In the genomic region with DNA sequence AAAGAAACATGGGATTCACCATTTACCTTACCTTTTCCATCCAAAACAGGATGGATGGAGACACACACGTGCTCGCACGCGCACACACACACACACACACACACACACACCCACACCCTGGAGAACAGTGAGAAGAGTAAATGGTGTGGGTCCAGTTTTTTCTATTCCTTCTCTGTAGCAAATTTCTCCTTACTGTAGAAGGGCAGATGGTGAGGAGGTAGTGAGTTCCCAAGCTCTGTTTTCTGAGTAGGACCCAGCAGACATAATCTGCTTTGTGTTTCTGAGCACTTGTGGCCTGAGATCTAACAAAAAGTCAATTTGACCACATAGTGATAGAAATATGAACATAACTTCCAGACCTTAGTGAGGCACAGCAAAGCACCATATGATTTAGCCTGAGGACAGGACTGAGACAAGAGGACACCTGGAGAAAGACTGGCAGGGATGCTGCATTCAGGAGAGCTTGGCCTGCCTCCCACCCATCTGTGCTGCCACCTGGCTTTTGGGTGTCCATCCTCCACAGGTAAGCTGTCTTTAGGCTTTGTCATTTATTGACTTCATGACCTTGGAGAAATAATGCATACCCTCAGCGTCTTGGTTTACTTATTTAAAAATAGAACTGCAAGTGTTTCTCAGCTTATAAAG, we compare ENCODE assay signal across 19 mouse cellular contexts.
DNase-seq lines count a peak whose midpoint lies in the region; ATAC-seq lines count a peak whose summit lies in the region.
"Had no signal": no experiment of that assay in that cellular context is flagged by ENCODE, and none has a peak within 500 bp of the region (broad histone marks: within the 10 kb centered on the region; RNA-seq: fewer than 3 reads in every experiment).

No protein-coding gene starts in this region.

- no peaks in the 10 kb centered on the region for H3K27me3 ChIP-seq in intestine, embryonic 16.5 days (replicated peaks; ENCODE audit: control insufficient read depth, insufficient read depth, low read length)
- H3K27me3 ChIP-seq: forebrain, embryonic 12.5 days; kidney, embryonic 15.5 days had no signal

- ATAC-seq in intestine, embryonic 16.5 days, result no peak
- ATAC-seq: activated CD4-positive, CD25-positive, alpha-beta regulatory T cell, adult 4 months; inflammation-experienced regulatory T-cells, adult 6 months; lung, postnatal 0 days; midbrain, embryonic 16.5 days; Patski had no signal

- H3K4me1 ChIP-seq in intestine, embryonic 16.5 days (ENCODE audit: control insufficient read depth, insufficient read depth, low read length), result no peaks in the 10 kb centered on the region
- H3K4me1 ChIP-seq: forebrain, embryonic 12.5 days; kidney, embryonic 15.5 days had no signal

- no peaks in the 10 kb centered on the region for H3K9me3 ChIP-seq in intestine, embryonic 16.5 days (ENCODE audit: control insufficient read depth, low read length)
- H3K9me3 ChIP-seq: forebrain, embryonic 12.5 days; kidney, embryonic 15.5 days had no signal

- no peak overlapping the region for H3K4me2 ChIP-seq in intestine, embryonic 16.5 days (ENCODE audit: low read depth, low read length)
- H3K4me2 ChIP-seq: forebrain, embryonic 12.5 days; kidney, embryonic 15.5 days had no signal

- no peak overlapping the region for H3K27ac ChIP-seq in intestine, embryonic 16.5 days (ENCODE audit: low read length)
- H3K27ac ChIP-seq: forebrain, embryonic 12.5 days; kidney, embryonic 15.5 days; liver, embryonic 14.5 days had no signal

- no peak overlapping the region for H3K9ac ChIP-seq in intestine, embryonic 16.5 days (ENCODE audit: low read depth, low read length)
- H3K9ac ChIP-seq: forebrain, embryonic 12.5 days; kidney, embryonic 15.5 days; liver, embryonic 14.5 days had no signal

- H3K36me3 ChIP-seq in intestine, embryonic 16.5 days (ENCODE audit: control insufficient read depth, insufficient read depth, low read length), result no peaks in the 10 kb centered on the region
- H3K36me3 ChIP-seq: forebrain, embryonic 12.5 days; kidney, embryonic 15.5 days had no signal

- no peak overlapping the region for H3K4me3 ChIP-seq in intestine, embryonic 16.5 days (ENCODE audit: low read length)
- H3K4me3 ChIP-seq: forebrain, embryonic 12.5 days; kidney, embryonic 15.5 days had no signal

- DNase-seq in layer of hippocampus, adult 8-10 months (ENCODE audit: low spot score in 2 of 2), result peak; percentile 6 to 7
- no peak for DNase-seq in layer of hippocampus, postnatal 14 days (ENCODE audit: low spot score in 2 of 2)
- DNase-seq in cerebellum, adult 11-12 months, result peak; percentile 97
- DNase-seq in cerebellum, adult 9-11 months, result peak; percentile 98
- DNase-seq in right cerebral cortex, adult 2 months (ENCODE audit: low spot score in 2 of 2), result peak; percentile 9 to 10
- no peak for DNase-seq in kidney, postnatal 14 days
- no peak for DNase-seq in kidney, adult 9 months
- DNase-seq: adrenal gland, postnatal 36 days; heart, adult 18-20 months; thymus, postnatal 4 days had no signal

- 90% methylated on average over 5 of the region's 5 CpGs for WGBS in intestine, embryonic 16.5 days

Comparison
In these comparisons a context has a peak if more than half of its experiments do, and no peak if none do; other contexts are left out.
1. DNase-seq: peak in layer of hippocampus, adult 8-10 months (2 of 2), cerebellum, adult 11-12 months (single experiment), cerebellum, adult 9-11 months (single experiment) and right cerebral cortex, adult 2 months (2 of 2); none in layer of hippocampus, postnatal 14 days (0 of 2), kidney, postnatal 14 days (single experiment) and kidney, adult 9 months (single experiment).